Mouse (Mus musculus) hindbrain, embryonic 15.5 days (tissue): ENCODE measurements around the gene Olfr1247. TPM values are rescaled to one million over a fixed set of nuclear protein-coding genes. Genes with fewer than 3 reads are reported as not detected.
"Not testable (repeated sequence)": the region's sequence is repeated elsewhere in the genome, so short reads cannot be mapped to it uniquely, and the experiment has no call there.

Experiments used
- ATAC-seq: fragments of 200-750 bp; cut with Nextera tagmentation; 2 replicates; pipeline ENCODE4 v1.8.0; 2017; ENCODE audit warnings: low read depth, moderate number of reproducible peaks, moderate TSS enrichment; ENCODE audit not compliant: low FRiP score
- H3K27ac ChIP-seq: fragments of 300-500 bp; sonication (generic); replicated peaks from 2 replicates; pipeline ENCODE4 v1.5.1; 2015; ENCODE audit warnings: mild to moderate bottlenecking, inconsistent platforms
- H3K27me3 ChIP-seq: fragments of 300-500 bp; sonication (generic); 2 replicates; pipeline ENCODE4 v1.6.1; 2015; ENCODE audit warnings: control low read depth, inconsistent platforms
- H3K36me3 ChIP-seq: fragments of 300-500 bp; sonication (generic); 2 replicates; pipeline ENCODE4 v1.6.1; 2015; ENCODE audit warnings: control low read depth, inconsistent platforms
- H3K4me1 ChIP-seq: fragments of 300-500 bp; sonication (generic); replicated peaks from 2 replicates; pipeline ENCODE4 v1.6.1; 2015; ENCODE audit warnings: control low read depth, inconsistent platforms
- H3K4me2 ChIP-seq: fragments of 300-500 bp; sonication (generic); 2 replicates; pipeline ENCODE4 v1.6.1; 2015; ENCODE audit warnings: moderate library complexity, mild to moderate bottlenecking, inconsistent platforms
- H3K4me3 ChIP-seq: fragments of 300-500 bp; sonication (generic); 2 replicates; pipeline ENCODE4 v1.5.1; 2015; ENCODE audit warnings: mild to moderate bottlenecking, inconsistent platforms
- H3K9ac ChIP-seq: fragments of 300-500 bp; sonication (generic); 2 replicates; pipeline ENCODE4 v1.6.1; 2015; ENCODE audit warnings: inconsistent platforms
- H3K9me3 ChIP-seq: fragments of 300-500 bp; sonication (generic); 2 replicates; pipeline ENCODE4 v1.6.1; 2016; ENCODE audit warnings: control low read depth, inconsistent platforms
- WGBS: fragments of 180-500 bp; shearing (Covaris S2); methylation state at CpG from one replicate; pipeline ENCODE4 v1.1.7; 2015; 5-methylcytosine and 5-hydroxymethylcytosine counted together
- polyA plus RNA-seq: library from polyadenylated mRNA; unstranded; fragments of >200 nt; fragmentation: Nextera tagmentation; extraction: Ambion mirVana; gene quantifications from 2 replicates; pipeline ENCODE4 v1.2.1, GENCODE M21; 2015

Olfr1247 gene
- polyA plus RNA-seq, result not detected in 2 replicates

- whole genome bisulfite sequencing, result 92% methylated on average over 2 of the region's 2 CpGs
- ATAC-seq, result no peak
- Histone ChIP-seq H3K36me3 (no peaks in the 10 kb centered on the region), H3K9me3 (no peaks in the 10 kb centered on the region), H3K4me3 (no peak within 1 kb of the TSS), H3K4me1 (no peaks in the 10 kb centered on the region), H3K4me2 (no peak within 1 kb of the TSS), H3K27ac (no peak within 1 kb of the TSS), H3K9ac (no peak within 1 kb of the TSS), H3K27me3 (no peaks in the 10 kb centered on the region)
Observed at GRCm38 (mm10) chr2:89614030-89614429, at the start of gene Olfr1247. TSS of gene Olfr1247 (minus strand) at chr2:89614130.

GRCm38 (mm10) chr2:89661367-89661766 lies 47.4 kb upstream of the Olfr1247 start, which contains the start of gene Olfr1250:
TSS of gene Olfr1250 (minus strand) at chr2:89661467.
- Histone ChIP-seq H3K4me1 (no peaks in the 10 kb centered on the region), H3K4me2 (no peak within 1 kb of the TSS), H3K9me3 (no peaks in the 10 kb centered on the region)

GRCm38 (mm10) chr2:89634883-89635282 lies 21.0 kb upstream of the Olfr1247 start, which contains the start of gene Olfr1249:
TSS of gene Olfr1249 (minus strand) at chr2:89634983.
- H3K27ac ChIP-seq, result no peak within 1 kb of the TSS
- WGBS, result 92% methylated on average over 2 of the region's 2 CpGs
- H3K4me1 ChIP-seq, result no peaks in the 10 kb centered on the region
- no peak for ATAC-seq
- H3K4me3 ChIP-seq, result no peak within 1 kb of the TSS
- H3K9me3 ChIP-seq, result no peaks in the 10 kb centered on the region
- no peak within 1 kb of the TSS for H3K4me2 ChIP-seq
- no peak within 1 kb of the TSS for H3K9ac ChIP-seq
- H3K27me3 ChIP-seq, result no peaks in the 10 kb centered on the region
- H3K36me3 ChIP-seq, result no peaks in the 10 kb centered on the region

More at GRCm38 (mm10) chr2:89661367-89661766, 47.4 kb upstream of the Olfr1247 start, which contains the start of gene Olfr1250:
- Histone ChIP-seq H3K4me3 (no peak within 1 kb of the TSS), H3K36me3 (no peaks in the 10 kb centered on the region), H3K27ac (no peak within 1 kb of the TSS), H3K27me3 (no peaks in the 10 kb centered on the region), H3K9ac (no peak within 1 kb of the TSS)
- no peak for ATAC-seq

GRCm38 (mm10) chr2:89618145-89618544 lies 4.2 kb upstream of the Olfr1247 start, which contains the start of gene Olfr1248:
TSS of gene Olfr1248 (minus strand) at chr2:89618245.
- 95% methylated on average over 1 of the region's 1 CpGs for WGBS
- not testable (repeated sequence) for ATAC-seq

GRCm38 (mm10) chr2:89593057-89593456 lies 20.9 kb downstream of the Olfr1247 start, which contains the start of gene Olfr1246:
TSS of gene Olfr1246 (minus strand) at chr2:89593157.
- no peaks in the 10 kb centered on the region for H3K36me3 ChIP-seq
- no peak within 1 kb of the TSS for H3K9ac ChIP-seq
- 88% methylated on average over 2 of the region's 2 CpGs for WGBS
- ATAC-seq, result no peak
- no peak within 1 kb of the TSS for H3K4me2 ChIP-seq
- H3K4me3 ChIP-seq, result no peak within 1 kb of the TSS
- H3K4me1 ChIP-seq, result no peaks in the 10 kb centered on the region
- no peak within 1 kb of the TSS for H3K27ac ChIP-seq
- H3K27me3 ChIP-seq, result no peaks in the 10 kb centered on the region
- no peaks in the 10 kb centered on the region for H3K9me3 ChIP-seq

More at GRCm38 (mm10) chr2:89618145-89618544, 4.2 kb upstream of the Olfr1247 start, which contains the start of gene Olfr1248:
- H3K9ac ChIP-seq, H3K4me2 ChIP-seq, H3K27ac ChIP-seq, H3K9me3 ChIP-seq, H3K36me3 ChIP-seq, H3K4me1 ChIP-seq, H3K27me3 ChIP-seq, H3K4me3 ChIP-seq: not testable (repeated sequence)

- H3K4me2 ChIP-seq, result no peak within 1 kb of the TSS
- H3K36me3 ChIP-seq, result no peaks in the 10 kb centered on the region
- ATAC-seq, result no peak
- no peaks in the 10 kb centered on the region for H3K27me3 ChIP-seq
- H3K9me3 ChIP-seq, result no peaks in the 10 kb centered on the region
- H3K27ac ChIP-seq, result no peak within 1 kb of the TSS
- H3K9ac ChIP-seq, result no peak within 1 kb of the TSS
- H3K4me3 ChIP-seq, result no peak within 1 kb of the TSS
- 93% methylated on average over 1 of the region's 1 CpGs for WGBS
- no peaks in the 10 kb centered on the region for H3K4me1 ChIP-seq
Observed at GRCm38 (mm10) chr2:89578347-89578746, 35.6 kb downstream of the Olfr1247 start, which contains the start of gene Olfr1245. TSS of gene Olfr1245 (minus strand) at chr2:89578447.

GRCm38 (mm10) chr2:89562706-89563105 lies 51.2 kb downstream of the Olfr1247 start:
- not testable (repeated sequence) for H3K4me1 ChIP-seq, H3K9ac ChIP-seq, H3K4me3 ChIP-seq, H3K4me2 ChIP-seq, H3K36me3 ChIP-seq, H3K27ac ChIP-seq, ATAC-seq, H3K9me3 ChIP-seq, H3K27me3 ChIP-seq
- WGBS, result 67% methylated on average over 2 of the region's 2 CpGs

Other genes starting within 250 kb of the Olfr1247 start
- gene Olfr1234, start 249.3 kb downstream of the Olfr1247 start, polyA plus RNA-seq, result not detected in 2 replicates
- not detected in 2 replicates for gene Olfr1238, start 204.5 kb downstream of the Olfr1247 start, polyA plus RNA-seq
- gene Olfr1239, start 193.7 kb downstream of the Olfr1247 start, polyA plus RNA-seq, result not detected in 2 replicates
- not detected in 2 replicates for gene Olfr1240, start 171.1 kb downstream of the Olfr1247 start, polyA plus RNA-seq
- gene Olfr1241, start 127.0 kb downstream of the Olfr1247 start, polyA plus RNA-seq, result not detected in 2 replicates
- not detected in 2 replicates for gene Olfr1242, start 115.8 kb downstream of the Olfr1247 start, polyA plus RNA-seq
- gene Olfr1243, start 82.6 kb downstream of the Olfr1247 start, polyA plus RNA-seq, result not detected in 2 replicates
- gene Olfr1245, start 35.7 kb downstream of the Olfr1247 start, polyA plus RNA-seq, result not detected in 2 replicates
- gene Olfr1246, start 21.0 kb downstream of the Olfr1247 start, polyA plus RNA-seq, result not detected in 2 replicates
- not detected in 2 replicates for gene Olfr1248, start 4.1 kb upstream of the Olfr1247 start, polyA plus RNA-seq
- gene Olfr1249, start 20.9 kb upstream of the Olfr1247 start, polyA plus RNA-seq, result not detected in 2 replicates
- gene Olfr1250, start 47.3 kb upstream of the Olfr1247 start, polyA plus RNA-seq, result not detected in 2 replicates
- gene Olfr1251, start 57.8 kb upstream of the Olfr1247 start, polyA plus RNA-seq, result not detected in 2 replicates
- gene Olfr1252, start 110.9 kb upstream of the Olfr1247 start, polyA plus RNA-seq, result not detected in 2 replicates
- not detected in 2 replicates for gene Olfr1253, start 143.0 kb upstream of the Olfr1247 start, polyA plus RNA-seq
- gene Olfr1254, start 179.5 kb upstream of the Olfr1247 start, polyA plus RNA-seq, result not detected in 2 replicates
- gene Olfr1255, start 197.9 kb upstream of the Olfr1247 start, polyA plus RNA-seq, result not detected in 2 replicates
- not detected in 2 replicates for gene Olfr1256, start 227.4 kb upstream of the Olfr1247 start, polyA plus RNA-seq
- gene Olfr48, start 234.1 kb upstream of the Olfr1247 start, polyA plus RNA-seq, result 0.12 TPM in 1 of 2 replicates, not detected in the other